Mouse (Mus musculus) layer of hippocampus, postnatal 14 days (tissue): ENCODE results near the gene Ttyh3. TPM values are rescaled to one million over a fixed set of nuclear protein-coding genes. Genes with fewer than 3 reads are reported as not detected.

Experiments used
- DNase-seq, 2 experiments: peaks; one replicate each; pipeline ENCODE4 v3.0.0; 2021 to 2022; ENCODE audit warnings: low spot score in 2 of 2, mixed read lengths in 1 of 2
- total RNA-seq, 2 experiments: library from RNA; stranded (reverse); gene quantifications; 2 replicates each; pipeline ENCODE4 v1.2.3; 2021

Ttyh3 gene
- total RNA-seq, 2 experiments from 2014 or later: 357 to 365 TPM

- peak in 1 of 2 experiments; percentile 61 for DNase-seq
Measured at GRCm38 (mm10) chr5:140611021-140611583, 37.7 kb downstream of the Ttyh3 start.

DNA sequence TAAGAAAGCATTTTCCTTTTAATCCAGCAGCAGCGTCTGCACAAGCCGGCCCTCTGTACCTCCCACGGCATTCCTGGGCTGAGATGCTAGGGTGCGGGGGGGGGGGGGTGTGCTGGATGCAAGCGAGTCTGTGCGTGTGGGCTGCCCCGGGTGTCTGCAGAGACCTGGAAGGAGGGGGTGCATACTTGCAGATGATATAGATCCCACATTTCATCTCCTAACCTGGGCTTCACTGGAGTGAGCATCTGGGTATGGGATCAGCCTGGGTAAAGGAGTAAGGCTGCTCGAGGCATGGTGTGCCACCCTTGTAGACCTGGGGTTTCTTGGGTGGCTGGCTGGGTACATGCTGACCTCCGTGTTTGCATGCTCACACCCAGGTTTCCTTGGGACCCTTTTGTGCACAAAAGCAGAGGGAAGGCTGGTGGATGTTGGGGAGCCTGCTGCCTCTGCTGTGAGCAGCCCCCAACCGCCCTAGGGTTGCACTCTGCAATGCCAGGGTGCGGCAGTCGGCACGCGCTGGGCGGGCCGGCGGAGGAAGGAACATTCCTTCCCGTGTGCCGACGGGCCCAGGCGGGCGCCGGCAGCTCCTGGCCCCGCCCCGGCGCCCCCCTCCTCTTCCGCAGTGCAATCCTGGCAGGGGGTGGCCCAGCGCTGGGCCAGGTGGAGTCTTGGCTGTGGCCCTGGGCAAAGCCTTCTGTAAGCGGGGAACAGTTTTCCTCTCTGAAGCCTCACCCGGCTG lies 38.4 kb downstream of the Ttyh3 start:
- no peak for DNase-seq

GRCm38 (mm10) chr5:140609511-140610272 lies 39.1 kb downstream of the Ttyh3 start:
- DNase-seq: peak in 1 of 2 experiments; percentile 67

DNA sequence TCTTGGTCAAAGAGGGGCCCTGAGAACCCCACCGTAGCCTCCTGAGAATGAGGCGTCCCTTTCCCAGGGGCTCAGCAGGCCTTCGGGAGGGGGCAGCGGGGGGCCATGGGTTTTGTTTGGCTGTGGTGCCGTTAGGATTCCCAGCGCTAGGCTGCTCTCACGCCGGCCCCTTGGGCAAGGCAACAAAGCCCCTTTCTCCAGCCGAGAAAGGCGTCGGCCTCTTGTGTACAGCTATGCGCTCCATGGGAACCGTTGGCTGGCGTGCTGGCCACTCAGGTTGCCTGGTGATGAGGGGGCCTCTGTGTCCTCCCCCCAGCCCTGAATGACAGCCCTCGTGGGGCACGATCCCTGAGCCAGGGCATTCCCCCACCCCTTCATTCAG lies 40.2 kb downstream of the Ttyh3 start:
- DNase-seq: peak in 1 of 2 experiments; percentile 59

DNA sequence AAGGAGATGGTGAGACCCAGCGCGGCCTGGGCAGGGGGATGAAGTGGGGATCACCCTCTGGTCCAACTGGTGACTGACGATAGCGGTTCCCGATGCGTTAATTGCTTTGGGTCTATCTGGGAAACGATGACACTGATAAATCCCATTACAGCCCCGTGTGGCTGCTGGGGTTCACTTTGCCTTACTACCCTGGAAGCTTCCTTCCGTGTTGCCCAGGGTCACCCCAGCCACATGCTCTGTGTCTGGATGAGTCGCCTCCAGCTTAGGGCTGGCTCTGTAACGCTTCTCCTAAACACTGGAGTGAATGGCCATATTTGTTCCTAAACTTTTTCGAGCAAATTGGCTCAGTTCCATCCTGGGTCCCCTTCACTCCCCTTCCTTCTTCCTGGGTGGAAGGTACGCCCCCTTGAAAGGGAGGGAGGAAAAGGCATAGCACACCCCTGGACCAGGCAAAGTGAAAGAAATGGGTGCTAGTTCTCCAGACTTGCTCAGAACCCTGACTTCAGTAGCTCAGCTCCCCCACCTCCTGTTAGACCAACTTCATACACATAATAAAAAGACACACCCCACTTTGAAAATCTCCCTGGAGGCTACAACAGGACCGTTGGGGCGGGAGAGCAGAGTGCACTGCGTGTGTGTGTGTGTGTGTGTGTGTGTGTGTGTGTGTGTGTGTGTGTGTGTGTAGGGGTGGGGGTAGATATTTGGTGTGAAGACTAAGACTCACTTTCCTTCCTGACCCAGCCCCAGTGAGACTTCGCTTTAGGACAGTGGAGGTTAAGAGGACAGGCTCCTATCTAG lies 40.8 kb downstream of the Ttyh3 start:
- no peak for DNase-seq

- peak; percentile 78 to 85 for DNase-seq
Measured at GRCm38 (mm10) chr5:140607001-140607835, 41.6 kb downstream of the Ttyh3 start, which contains the start of gene Lfng. Gene Lfng (plus strand): TSS chr5:140607320.

- no peak for DNase-seq
Measured at GRCm38 (mm10) chr5:140606386-140606785, 42.4 kb downstream of the Ttyh3 start.

DNA sequence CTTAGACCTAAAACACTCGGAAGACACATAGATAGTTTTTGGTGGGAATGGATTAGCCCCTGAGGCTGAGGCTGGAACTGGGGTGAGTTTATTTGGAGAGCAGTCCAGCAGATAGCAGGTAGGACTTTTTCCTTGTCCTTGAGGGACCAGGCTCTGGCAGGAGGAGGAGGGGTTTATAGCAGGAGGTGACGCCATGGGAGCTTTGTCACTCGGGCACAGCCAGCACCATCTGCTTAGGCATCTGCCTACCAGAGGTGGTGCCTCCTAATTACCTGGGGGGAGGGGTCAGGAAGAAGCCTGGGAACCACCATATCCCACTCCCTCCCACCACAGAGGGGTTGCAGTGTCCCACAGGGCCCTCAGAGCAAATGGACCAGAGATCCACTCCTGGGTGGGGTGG lies 43.6 kb downstream of the Ttyh3 start:
- DNase-seq: no peak

GRCm38 (mm10) chr5:140604386-140604785 lies 44.4 kb downstream of the Ttyh3 start:
- no peak for DNase-seq

DNA sequence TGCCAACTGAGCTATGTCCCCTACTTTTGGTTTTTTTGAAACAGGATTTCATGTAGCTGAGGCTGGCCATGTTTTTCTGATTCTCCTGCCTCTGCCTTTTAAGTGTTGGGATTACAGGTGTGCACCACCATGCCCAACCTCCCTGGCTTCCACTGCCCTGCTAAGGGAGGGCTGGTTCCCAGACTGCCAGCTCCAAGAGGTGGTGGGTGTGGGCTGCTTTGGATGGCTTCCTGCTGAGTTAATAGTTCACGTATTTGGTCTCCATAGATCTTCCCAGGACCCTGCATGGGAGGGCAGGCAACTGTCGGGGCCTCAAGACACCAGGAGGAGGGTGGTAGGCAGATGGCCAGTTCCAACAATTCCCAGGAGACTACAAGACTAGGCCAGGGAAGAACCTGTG lies 46.3 kb downstream of the Ttyh3 start:
- no peak for DNase-seq

DNA sequence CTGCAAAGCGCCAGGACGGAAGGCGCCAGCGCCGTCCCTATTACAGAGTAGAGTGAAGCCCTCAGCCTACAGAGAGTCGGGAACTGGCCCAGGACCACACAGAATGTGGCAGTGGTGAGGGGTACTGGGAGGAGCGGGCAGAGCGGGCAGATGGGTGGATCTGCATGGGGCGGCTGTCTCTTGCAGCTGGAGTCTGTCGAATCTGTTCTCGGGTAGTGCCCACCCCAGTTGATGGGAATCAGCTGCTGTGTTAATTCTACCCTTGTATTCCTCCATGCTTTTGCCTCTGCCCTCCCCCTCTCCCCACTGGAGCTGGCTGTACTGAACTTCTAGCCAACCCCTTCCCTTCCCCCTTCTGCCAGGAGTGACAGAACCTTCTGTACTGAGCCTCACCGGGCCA lies 47.1 kb downstream of the Ttyh3 start:
- no peak for DNase-seq

DNA sequence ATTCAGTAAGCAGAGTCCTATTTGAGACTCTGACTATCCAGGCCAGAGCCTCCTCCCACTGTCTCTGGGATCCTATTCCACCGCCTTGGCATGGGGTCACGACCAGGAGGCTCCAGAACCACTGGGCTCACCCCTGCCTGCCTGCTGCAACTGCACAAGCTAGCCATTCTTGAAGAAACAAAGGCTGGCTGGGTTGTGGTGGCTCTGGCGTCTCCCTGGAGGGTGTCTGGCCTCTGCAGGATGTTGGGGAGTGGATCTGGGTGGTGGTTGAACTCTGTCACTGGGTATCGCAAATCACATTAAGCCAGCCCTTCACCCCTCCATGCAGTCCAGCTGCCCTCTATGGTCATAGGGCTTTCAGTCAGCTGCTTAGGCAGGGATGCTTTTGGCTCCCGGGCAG lies 48.9 kb downstream of the Ttyh3 start:
- DNase-seq: no peak

- no peak for DNase-seq
Measured at GRCm38 (mm10) chr5:140597787-140598186, 51.0 kb downstream of the Ttyh3 start.

GRCm38 (mm10) chr5:140596927-140597588 lies 51.8 kb downstream of the Ttyh3 start:
- DNase-seq: no peak

- no peak for DNase-seq
Measured at GRCm38 (mm10) chr5:140596426-140596825, 52.4 kb downstream of the Ttyh3 start.

- DNase-seq: no peak
Measured at GRCm38 (mm10) chr5:140594846-140595245, 54.0 kb downstream of the Ttyh3 start.

GRCm38 (mm10) chr5:140589082-140589774 lies 59.6 kb downstream of the Ttyh3 start:
- no peak for DNase-seq

GRCm38 (mm10) chr5:140583732-140584368 lies 65.0 kb downstream of the Ttyh3 start:
- DNase-seq: no peak
